Mouse (Mus musculus) ES-Bruce4 (cell line): ENCODE results near the gene Map3k20. TPM values are rescaled to one million over a fixed set of nuclear protein-coding genes. Genes with fewer than 3 reads are reported as not detected.

Experiments
- H3K27ac ChIP-seq: 2 replicates; pipeline ENCODE4 v1.5.1; 2012; ENCODE audit warnings: low read length, inconsistent platforms; ENCODE audit not compliant: insufficient read depth
- H3K27me3 ChIP-seq: 2 replicates; pipeline ENCODE4 v1.6.1; 2012; ENCODE audit warnings: mild to moderate bottlenecking, low read length, inconsistent platforms; ENCODE audit not compliant: control insufficient read depth, poor library complexity, insufficient read depth, severe bottlenecking
- H3K36me3 ChIP-seq: 2 replicates; pipeline ENCODE4 v1.6.1; 2012; ENCODE audit warnings: inconsistent platforms, mild to moderate bottlenecking, low read length, moderate library complexity; ENCODE audit not compliant: control insufficient read depth, poor library complexity, insufficient read depth, severe bottlenecking
- H3K4me1 ChIP-seq: one replicate; pipeline ENCODE4 v1.8.1; 2011; ENCODE audit warnings: low read length; ENCODE audit not compliant: control insufficient read depth, insufficient read depth
- H3K4me3 ChIP-seq: 2 replicates; pipeline ENCODE4 v1.5.1; 2011; ENCODE audit warnings: low read depth, mild to moderate bottlenecking, low read length
- H3K9ac ChIP-seq: 2 replicates; pipeline ENCODE4 v1.6.1; 2012; ENCODE audit warnings: low read depth, mild to moderate bottlenecking, inconsistent platforms; ENCODE audit not compliant: poor library complexity, severe bottlenecking
- H3K9me3 ChIP-seq: replicated peaks from 2 replicates; pipeline ENCODE4 v1.6.1; 2012; ENCODE audit warnings: mild to moderate bottlenecking, low read length, inconsistent platforms; ENCODE audit not compliant: control insufficient read depth, poor library complexity, insufficient read depth, severe bottlenecking
- CTCF ChIP-seq: IDR thresholded peaks from one replicate; pipeline ENCODE4 v1.8.1; 2011; ENCODE audit warnings: low read depth, low read length
- EP300 ChIP-seq: IDR thresholded peaks from 2 replicates; pipeline ENCODE4 v1.6.1; 2011; ENCODE audit warnings: low read depth, low read length; ENCODE audit not compliant: insufficient read depth
- POLR2A ChIP-seq: IDR thresholded peaks from one replicate; pipeline ENCODE4 v1.8.1; 2011; ENCODE audit warnings: low read length; ENCODE audit not compliant: insufficient read depth
- polyA plus RNA-seq: library from polyadenylated mRNA; stranded (reverse); fragments of >200 nt; gene quantifications from 2 replicates; pipeline ENCODE4 v1.2.4, GENCODE M21; 2011; ENCODE audit warnings: low read depth; ENCODE audit not compliant: missing spikeins, insufficient read depth, insufficient read length

Map3k20 gene
- polyA plus RNA-seq, 1 experiment, result 39.0 TPM

DNA sequence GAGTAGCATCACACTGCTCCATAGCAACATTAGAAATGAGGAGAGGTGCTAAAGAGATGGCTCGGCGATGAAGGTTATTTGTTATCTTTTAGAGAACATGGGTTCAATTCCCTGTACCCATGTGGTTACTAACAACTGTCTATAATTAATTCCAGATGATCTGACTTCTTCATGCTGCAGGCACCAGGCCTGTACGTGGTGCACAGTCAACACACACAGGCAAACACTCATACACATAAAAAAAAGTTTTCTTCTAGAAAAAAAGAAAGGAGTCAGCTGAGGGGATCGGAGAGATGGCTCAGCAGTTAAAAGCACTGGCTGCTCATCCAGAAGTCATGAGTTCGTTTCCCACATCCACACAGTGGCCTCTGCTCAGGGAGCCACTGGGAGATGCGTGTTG lies 9.6 kb downstream of the Map3k20 start:
- Histone ChIP-seq H3K4me3 (no peak overlapping the region), H3K4me1 (no peaks in the 10 kb centered on the region), H3K27me3 (no peaks in the 10 kb centered on the region), H3K9me3 (no peaks in the 10 kb centered on the region), H3K9ac (no peak overlapping the region), H3K27ac (no peak overlapping the region), H3K36me3 (no peaks in the 10 kb centered on the region)
- no peak for TF ChIP-seq CTCF
- no peak for TF ChIP-seq EP300
- TF ChIP-seq POLR2A, result no peak

DNA sequence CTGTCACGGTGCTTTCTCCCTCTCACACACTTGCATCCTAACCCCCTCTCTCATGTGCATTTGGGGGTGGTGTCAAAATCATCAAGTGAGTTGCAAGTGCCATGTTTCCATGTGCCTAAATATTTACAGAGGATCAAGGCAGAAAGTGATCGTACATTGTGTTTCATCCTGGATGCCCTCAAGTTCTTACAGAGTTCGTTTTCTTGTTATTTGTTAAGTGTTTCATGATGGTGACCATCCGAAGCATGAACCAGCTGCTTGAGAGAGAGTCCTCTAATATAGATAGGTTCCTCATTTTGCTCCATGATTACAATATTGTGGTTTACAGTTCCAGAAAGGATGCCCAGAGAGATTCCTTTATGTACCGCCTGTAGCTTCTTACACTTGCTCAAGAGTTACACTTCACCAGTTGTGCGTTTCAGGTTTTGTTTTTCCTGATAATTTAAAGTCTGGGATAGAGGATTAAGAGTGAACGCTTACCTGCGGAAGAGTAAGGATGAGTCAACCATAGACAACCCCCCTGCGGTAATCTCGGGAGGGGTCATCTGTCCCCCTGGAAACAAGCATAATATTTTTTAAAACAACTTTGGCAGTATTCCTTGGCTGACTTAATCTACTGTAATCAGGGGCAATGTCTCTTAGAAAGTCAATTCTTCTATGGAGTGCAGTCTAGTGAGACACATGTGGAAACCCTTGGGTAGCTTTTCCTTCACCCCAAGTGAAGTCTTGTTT lies 11.7 kb downstream of the Map3k20 start:
- Histone ChIP-seq H3K9me3 (no peaks in the 10 kb centered on the region), H3K27me3 (no peaks in the 10 kb centered on the region), H3K4me1 (no peaks in the 10 kb centered on the region), H3K9ac (no peak overlapping the region), H3K4me3 (no peak overlapping the region), H3K36me3 (no peaks in the 10 kb centered on the region), H3K27ac (no peak overlapping the region)
- TF ChIP-seq EP300, result no peak
- no peak for TF ChIP-seq POLR2A
- TF ChIP-seq CTCF, result no peak

DNA sequence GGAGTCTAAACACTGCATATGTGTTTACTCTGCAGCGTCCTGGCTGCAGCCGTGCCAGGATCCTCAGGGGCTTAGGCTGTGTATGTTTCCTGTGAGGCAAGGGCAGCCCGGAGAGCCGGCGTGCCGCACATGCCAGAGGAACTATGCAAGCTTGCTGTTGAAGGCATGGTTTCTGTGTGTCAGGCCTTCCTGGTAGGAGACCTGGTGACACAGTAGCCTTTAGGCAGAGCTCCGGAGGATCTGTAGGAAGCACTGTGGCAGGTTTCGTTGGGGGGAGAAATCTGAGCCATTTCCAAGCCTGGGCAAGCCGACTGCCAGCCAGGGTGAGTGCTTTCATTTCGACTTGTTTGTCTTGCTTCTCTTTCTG lies 12.3 kb downstream of the Map3k20 start:
- H3K36me3 ChIP-seq, result no peaks in the 10 kb centered on the region
- H3K27ac ChIP-seq, result no peak overlapping the region
- H3K27me3 ChIP-seq, result no peaks in the 10 kb centered on the region
- no peak overlapping the region for H3K9ac ChIP-seq
- no peaks in the 10 kb centered on the region for H3K9me3 ChIP-seq
- no peaks in the 10 kb centered on the region for H3K4me1 ChIP-seq
- H3K4me3 ChIP-seq, result no peak overlapping the region
- TF ChIP-seq EP300, result no peak
- no peak for TF ChIP-seq POLR2A
- TF ChIP-seq CTCF, result no peak

DNA sequence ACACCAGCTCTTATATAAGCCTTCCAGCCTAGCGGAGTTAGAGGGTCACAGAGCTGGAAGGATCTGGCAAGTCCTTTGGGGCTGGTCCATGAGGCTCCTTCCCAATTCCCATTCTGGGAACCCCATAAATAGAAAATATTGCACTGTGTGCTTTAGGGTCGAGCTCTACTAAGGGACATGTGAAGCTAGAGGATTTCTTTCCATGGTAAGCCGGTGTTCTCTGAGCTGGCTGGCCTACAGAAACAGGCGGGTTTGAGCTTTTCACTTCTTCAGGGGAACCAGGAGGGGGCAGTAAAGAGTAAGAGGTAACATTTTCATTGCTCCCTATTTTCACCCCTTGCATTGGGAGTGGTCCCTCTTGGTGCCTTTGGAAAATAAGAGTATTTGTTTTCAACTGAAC lies 13.0 kb downstream of the Map3k20 start:
- H3K27ac ChIP-seq, result no peak overlapping the region
- TF ChIP-seq CTCF (peak; percentile 34), POLR2A (no peak)
- no peak overlapping the region for H3K9ac ChIP-seq

DNA sequence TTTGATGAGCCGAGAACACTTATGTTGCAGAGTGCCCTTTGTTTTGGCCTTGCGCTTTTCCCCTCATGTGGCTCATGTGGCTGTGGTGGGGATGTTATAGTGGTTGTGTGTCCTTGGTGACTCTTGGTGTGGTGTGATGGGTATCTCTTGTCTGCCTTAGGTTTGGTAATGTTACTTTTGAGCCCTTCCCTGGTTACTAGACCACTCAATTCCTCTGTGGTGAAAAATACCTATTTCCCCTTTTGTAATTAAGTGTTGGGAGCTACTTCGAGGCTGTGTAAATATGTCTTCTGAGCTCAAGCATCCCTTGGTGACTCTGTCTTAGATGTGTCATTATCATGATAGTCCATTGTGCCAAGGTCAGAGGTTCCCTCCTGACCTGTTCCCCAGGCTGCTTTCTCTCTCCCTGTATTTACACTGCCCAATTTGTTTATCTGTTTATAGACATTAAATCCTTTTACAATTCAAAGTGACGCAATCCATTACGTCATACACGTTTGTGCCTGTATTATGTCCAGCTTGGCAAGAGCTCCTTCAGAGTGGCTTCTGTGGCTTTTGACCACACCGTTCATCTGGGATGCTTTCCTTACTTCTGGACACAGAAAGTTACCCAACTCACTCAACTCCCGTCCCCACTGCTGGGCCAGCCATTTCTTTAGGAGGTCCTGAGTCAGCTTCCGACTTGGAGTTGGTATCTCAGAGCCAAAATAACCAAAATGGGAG lies 15.9 kb downstream of the Map3k20 start:
- no peak for TF ChIP-seq POLR2A
- TF ChIP-seq CTCF, result no peak
- TF ChIP-seq EP300, result no peak
- Histone ChIP-seq H3K4me1 (no peaks in the 10 kb centered on the region), H3K36me3 (no peaks in the 10 kb centered on the region), H3K9ac (no peak overlapping the region), H3K27ac (no peak overlapping the region), H3K9me3 (no peaks in the 10 kb centered on the region), H3K4me3 (no peak overlapping the region), H3K27me3 (no peaks in the 10 kb centered on the region)

More for the DNA sequence above, 13.0 kb downstream of the Map3k20 start:
- H3K9me3 ChIP-seq, result no peaks in the 10 kb centered on the region
- no peaks in the 10 kb centered on the region for H3K36me3 ChIP-seq
- H3K27me3 ChIP-seq, result no peaks in the 10 kb centered on the region
- H3K4me1 ChIP-seq, result no peaks in the 10 kb centered on the region
- no peak overlapping the region for H3K4me3 ChIP-seq

DNA sequence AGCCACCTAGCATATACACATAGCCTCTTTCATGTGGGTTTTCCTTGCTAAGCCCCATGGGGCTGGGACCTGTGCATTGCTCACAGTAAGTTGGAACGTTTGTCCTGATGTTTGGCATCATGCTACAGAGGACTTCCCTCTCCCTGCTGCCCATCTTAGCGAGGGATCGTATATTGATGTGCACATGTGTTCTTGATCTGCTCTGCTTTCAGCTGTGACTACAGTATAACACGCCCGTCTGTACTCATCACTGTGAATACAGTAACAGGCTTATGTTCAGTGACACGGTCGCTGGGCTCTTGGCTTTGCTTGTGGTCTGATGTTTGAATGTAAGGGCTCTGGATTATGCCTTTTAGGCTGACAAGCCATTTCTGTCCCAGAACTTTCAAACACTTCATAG lies 20.3 kb downstream of the Map3k20 start:
- no peak overlapping the region for H3K27ac ChIP-seq
- H3K4me3 ChIP-seq, result no peak overlapping the region
- no peaks in the 10 kb centered on the region for H3K27me3 ChIP-seq
- no peak overlapping the region for H3K9ac ChIP-seq
- H3K4me1 ChIP-seq, result no peaks in the 10 kb centered on the region
- H3K9me3 ChIP-seq, result no peaks in the 10 kb centered on the region
- TF ChIP-seq EP300 (no peak), POLR2A (no peak), CTCF (no peak)
- H3K36me3 ChIP-seq, result no peaks in the 10 kb centered on the region
